Comparison of ENCODE assay signal across 21 mouse cellular contexts in genomic region chr1:160854410-160854809, GRCm38 (mm10). TPM values are rescaled to one million over a fixed set of nuclear protein-coding genes. Genes with fewer than 3 reads are reported as not detected.
DNase-seq lines count a peak whose midpoint lies in the region; ATAC-seq and TF ChIP-seq lines count a peak whose summit lies in the region.
"Had no signal": no experiment of that assay in that cellular context is flagged by ENCODE, and none has a peak within 500 bp of the region (broad histone marks: within the 10 kb centered on the region; RNA-seq: fewer than 3 reads in every experiment).

No protein-coding gene starts in this region.

- no peaks in the 10 kb centered on the region for H3K4me1 ChIP-seq in intestine, postnatal 0 days (replicated peaks; ENCODE audit: control insufficient read depth, insufficient read depth, low read length)
- H3K4me1 ChIP-seq in intestine, embryonic 15.5 days (replicated peaks): no peaks in the 10 kb centered on the region
- H3K4me1 ChIP-seq in liver, embryonic 14.5 days (replicated peaks; ENCODE audit: control insufficient read depth in 2 of 2, insufficient read depth in 2 of 2, low read length in 1 of 2): peaks cover 0 to 7% of the 10 kb centered on the region in 2 experiments; a peak in 2 of 4 replicates
- H3K4me1 ChIP-seq in liver, embryonic 11.5 days (replicated peaks; ENCODE audit: control insufficient read depth, insufficient read depth, low read length): no peaks in the 10 kb centered on the region
- peaks cover 0 to 2% of the 10 kb centered on the region in 2 experiments; a peak in 2 of 4 replicates for H3K4me1 ChIP-seq in MEL (ENCODE audit: control insufficient read depth in 1 of 2, insufficient read depth in 2 of 2, low read length in 2 of 2)
- H3K4me1 ChIP-seq in stomach, postnatal 0 days (replicated peaks; ENCODE audit: control insufficient read depth, insufficient read depth): no peaks in the 10 kb centered on the region
- H3K4me1 ChIP-seq: forebrain, embryonic 15.5 days; hindbrain, embryonic 12.5 days; neural tube, embryonic 13.5 days; stomach, embryonic 15.5 days had no signal

- no peaks in the 10 kb centered on the region for H3K36me3 ChIP-seq in intestine, postnatal 0 days (ENCODE audit: control insufficient read depth, insufficient read depth)
- no peaks in the 10 kb centered on the region for H3K36me3 ChIP-seq in intestine, embryonic 15.5 days
- no peaks in the 10 kb centered on the region for H3K36me3 ChIP-seq in liver, embryonic 14.5 days (replicated peaks; ENCODE audit: control insufficient read depth, insufficient read depth, low read depth)
- no peaks in the 10 kb centered on the region for H3K36me3 ChIP-seq in liver, embryonic 11.5 days (ENCODE audit: control insufficient read depth, insufficient read depth, low read length)
- H3K36me3 ChIP-seq in MEL (ENCODE audit: control insufficient read depth in 1 of 2, insufficient read depth in 2 of 2, low read length in 2 of 2): no peaks in the 10 kb centered on the region; a peak in 1 of 4 replicates
- H3K36me3 ChIP-seq in stomach, postnatal 0 days (ENCODE audit: control insufficient read depth, insufficient read depth, low read length): no peaks in the 10 kb centered on the region
- H3K36me3 ChIP-seq: forebrain, embryonic 15.5 days; hindbrain, embryonic 12.5 days; liver, embryonic 15.5 days; neural tube, embryonic 13.5 days; stomach, embryonic 15.5 days had no signal

- H3K9ac ChIP-seq in intestine, postnatal 0 days (ENCODE audit: low read depth, low read length): no peak overlapping the region
- H3K9ac ChIP-seq in intestine, embryonic 15.5 days: no peak overlapping the region
- no peak overlapping the region for H3K9ac ChIP-seq in liver, embryonic 14.5 days (replicated peaks)
- no peak overlapping the region for H3K9ac ChIP-seq in liver, embryonic 11.5 days (ENCODE audit: low read depth, low read length)
- H3K9ac ChIP-seq in MEL (ENCODE audit: control insufficient read depth, low read depth, low read length, poor library complexity, severe bottlenecking): no peak overlapping the region
- no peak overlapping the region for H3K9ac ChIP-seq in stomach, postnatal 0 days (ENCODE audit: low read length)
- H3K9ac ChIP-seq: forebrain, embryonic 15.5 days; hindbrain, embryonic 12.5 days; liver, embryonic 15.5 days; neural tube, embryonic 13.5 days; stomach, embryonic 15.5 days had no signal

- no peak for TF ChIP-seq EP300 in liver, embryonic 14.5 days (IDR thresholded peaks at IDR 0.05; ENCODE audit: low read depth)
- no peak for TF ChIP-seq EP300 in MEL (IDR thresholded peaks at IDR 0.05; ENCODE audit: low read depth in 1 of 2, low read length in 2 of 2)
- no peak for TF ChIP-seq EP300 in stomach, postnatal 0 days (optimal IDR thresholded peaks at IDR 0.05)

- DNase-seq in liver, embryonic 14.5 days (ENCODE audit: low read depth in 3 of 3, low spot score in 3 of 3): no peak
- no peak for DNase-seq in liver, embryonic 11.5 days (ENCODE audit: low spot score)
- no peak for DNase-seq in MEL (ENCODE audit: low read depth, low spot score)
- no peak for DNase-seq in stomach, postnatal 0 days (ENCODE audit: low spot score)
- DNase-seq in gastrocnemius, postnatal 4 days (ENCODE audit: low spot score in 2 of 2): no peak
- DNase-seq: cerebellum, postnatal 10 days; gastrocnemius, postnatal 36 days; heart, postnatal 14 days; kidney, postnatal 10 days; left cerebral cortex, postnatal 4 days; lung, postnatal 10 days; midbrain, embryonic 14.5 days; thymus, adult 2 months had no signal

- H3K9me3 ChIP-seq in intestine, postnatal 0 days (ENCODE audit: control insufficient read depth): no peaks in the 10 kb centered on the region
- H3K9me3 ChIP-seq in intestine, embryonic 15.5 days: no peaks in the 10 kb centered on the region
- H3K9me3 ChIP-seq in liver, embryonic 14.5 days (ENCODE audit: control insufficient read depth, low read length): no peaks in the 10 kb centered on the region
- H3K9me3 ChIP-seq in liver, embryonic 11.5 days (ENCODE audit: control insufficient read depth, low read length): no peaks in the 10 kb centered on the region
- no peaks in the 10 kb centered on the region for H3K9me3 ChIP-seq in MEL (replicated peaks; ENCODE audit: insufficient read depth, low read length)
- no peaks in the 10 kb centered on the region for H3K9me3 ChIP-seq in stomach, postnatal 0 days (ENCODE audit: control insufficient read depth, low read length)
- H3K9me3 ChIP-seq: forebrain, embryonic 15.5 days; hindbrain, embryonic 12.5 days; liver, embryonic 15.5 days; neural tube, embryonic 13.5 days; stomach, embryonic 15.5 days had no signal

- H3K27ac ChIP-seq in intestine, postnatal 0 days (ENCODE audit: low read depth, low read length): no peak overlapping the region
- no peak overlapping the region for H3K27ac ChIP-seq in intestine, embryonic 15.5 days
- no peak overlapping the region for H3K27ac ChIP-seq in liver, embryonic 14.5 days
- H3K27ac ChIP-seq in liver, embryonic 11.5 days (ENCODE audit: low read depth, low read length): no peak overlapping the region
- no peak overlapping the region for H3K27ac ChIP-seq in MEL (ENCODE audit: control insufficient read depth, low read depth, low read length)
- no peak overlapping the region for H3K27ac ChIP-seq in stomach, postnatal 0 days (replicated peaks)
- H3K27ac ChIP-seq: forebrain, embryonic 15.5 days; hindbrain, embryonic 12.5 days; liver, embryonic 15.5 days; neural tube, embryonic 13.5 days; stomach, embryonic 15.5 days had no signal

- TF ChIP-seq POLR2A in MEL (IDR thresholded peaks at IDR 0.05; ENCODE audit: control insufficient read depth in 1 of 2, insufficient read depth in 1 of 2, low read depth in 1 of 2, low read length in 2 of 2, poor library complexity in 1 of 2): no peak

- peak; percentile 53 for TF ChIP-seq RAD21 in MEL (IDR thresholded peaks at IDR 0.05; ENCODE audit: low read depth, low read length)

- 84% methylated on average over 5 of the region's 5 CpGs for WGBS in intestine, postnatal 0 days
- 84% methylated on average over 5 of the region's 5 CpGs for WGBS in intestine, embryonic 15.5 days
- WGBS in liver, embryonic 14.5 days (ENCODE audit: insufficient replicate concordance): 61% methylated on average over 5 of the region's 5 CpGs
- WGBS in liver, embryonic 11.5 days: 75% methylated on average over 5 of the region's 5 CpGs
- 76% methylated on average over 5 of the region's 5 CpGs for WGBS in stomach, postnatal 0 days

- no peaks in the 10 kb centered on the region for H3K79me2 ChIP-seq in MEL (ENCODE audit: control insufficient read depth, insufficient read depth, low read length, poor library complexity)

- H3K4me2 ChIP-seq in intestine, postnatal 0 days (replicated peaks; ENCODE audit: low read depth): no peak overlapping the region
- H3K4me2 ChIP-seq in intestine, embryonic 15.5 days (replicated peaks): no peak overlapping the region
- no peak overlapping the region for H3K4me2 ChIP-seq in liver, embryonic 14.5 days (ENCODE audit: low read depth)
- H3K4me2 ChIP-seq in liver, embryonic 11.5 days: no peak overlapping the region
- H3K4me2 ChIP-seq in stomach, postnatal 0 days (replicated peaks; ENCODE audit: low read depth): no peak overlapping the region
- H3K4me2 ChIP-seq: forebrain, embryonic 15.5 days; heart, embryonic 11.5 days; hindbrain, embryonic 12.5 days; liver, embryonic 15.5 days; neural tube, embryonic 13.5 days; stomach, embryonic 15.5 days had no signal

- ATAC-seq in intestine, postnatal 0 days: no peak
- ATAC-seq in intestine, embryonic 15.5 days: no peak
- no peak for ATAC-seq in liver, embryonic 14.5 days (ENCODE audit: insufficient read depth)
- no peak for ATAC-seq in liver, embryonic 11.5 days (replicated peaks; ENCODE audit: low FRiP score)
- ATAC-seq in stomach, postnatal 0 days (ENCODE audit: low FRiP score, low TSS enrichment): no peak
- ATAC-seq: forebrain, embryonic 15.5 days had no signal

- H3K4me3 ChIP-seq in intestine, postnatal 0 days (ENCODE audit: low read depth, low read length): no peak overlapping the region
- no peak overlapping the region for H3K4me3 ChIP-seq in intestine, embryonic 15.5 days (replicated peaks)
- no peak overlapping the region for H3K4me3 ChIP-seq in liver, embryonic 14.5 days (ENCODE audit: insufficient read depth in 1 of 2, low read depth in 2 of 2, low read length in 2 of 2)
- H3K4me3 ChIP-seq in liver, embryonic 11.5 days (ENCODE audit: low read depth, low read length): no peak overlapping the region
- H3K4me3 ChIP-seq in MEL (ENCODE audit: control insufficient read depth in 1 of 2, insufficient read depth in 1 of 2, low read depth in 2 of 2, low read length in 2 of 2): no peak overlapping the region
- H3K4me3 ChIP-seq in stomach, postnatal 0 days (ENCODE audit: low read depth, low read length): no peak overlapping the region
- H3K4me3 ChIP-seq: forebrain, embryonic 15.5 days; hindbrain, embryonic 12.5 days; liver, embryonic 15.5 days; neural tube, embryonic 13.5 days; stomach, embryonic 15.5 days had no signal

- peak; percentile 42 for TF ChIP-seq CTCF in intestine, postnatal 0 days (IDR thresholded peaks at IDR 0.05; ENCODE audit: low read depth)
- TF ChIP-seq CTCF in liver, embryonic 14.5 days (IDR thresholded peaks at IDR 0.05; ENCODE audit: low read depth): peak; percentile 19; the same call in 1 of the 2 replicates
- peak in 1 of 3 experiments; percentile 45; a peak in 2 of 6 replicates for TF ChIP-seq CTCF in MEL (IDR thresholded peaks at IDR 0.05 in 2 of 3, conservative IDR thresholded peaks at IDR 0.05 in 1 of 3; ENCODE audit: control insufficient read depth in 1 of 3, insufficient read depth in 1 of 3, low read depth in 2 of 3, low read length in 3 of 3, poor library complexity in 1 of 3, severe bottlenecking in 1 of 3)
- TF ChIP-seq CTCF in stomach, postnatal 0 days (IDR thresholded peaks at IDR 0.05; ENCODE audit: low read depth): peak; percentile 49

- no peaks in the 10 kb centered on the region for H3K27me3 ChIP-seq in intestine, postnatal 0 days (replicated peaks; ENCODE audit: control insufficient read depth, insufficient read depth, low read length)
- no peaks in the 10 kb centered on the region for H3K27me3 ChIP-seq in intestine, embryonic 15.5 days (replicated peaks)
- no peaks in the 10 kb centered on the region for H3K27me3 ChIP-seq in liver, embryonic 14.5 days (ENCODE audit: control insufficient read depth, insufficient read depth, low read length)
- H3K27me3 ChIP-seq in liver, embryonic 11.5 days (replicated peaks; ENCODE audit: control insufficient read depth, insufficient read depth, low read length): no peaks in the 10 kb centered on the region
- no peaks in the 10 kb centered on the region for H3K27me3 ChIP-seq in MEL (ENCODE audit: control insufficient read depth in 1 of 2, insufficient read depth in 2 of 2, low read length in 2 of 2)
- no peaks in the 10 kb centered on the region for H3K27me3 ChIP-seq in stomach, postnatal 0 days (ENCODE audit: control insufficient read depth, insufficient read depth, low read length)
- H3K27me3 ChIP-seq: forebrain, embryonic 15.5 days; hindbrain, embryonic 12.5 days; liver, embryonic 15.5 days; neural tube, embryonic 13.5 days; stomach, embryonic 15.5 days had no signal

RNA-seq across cellular contexts. Expression of gene Rc3h1, which starts 51.8 kb away (rescaled TPM):
- 3.8 and 4.0 TPM in 2 replicates for polyA plus RNA-seq in intestine, postnatal 0 days (2015; fragmentation: Nextera tagmentation; extraction: Ambion mirVana)
- 7.5 and 8.0 TPM in 2 replicates for polyA plus RNA-seq in intestine, embryonic 15.5 days (2015; fragmentation: Nextera tagmentation; extraction: Ambion mirVana)
- polyA plus RNA-seq in liver, embryonic 14.5 days (2012; rRNA removed): 2.6 and 2.9 TPM in 2 replicates
- polyA plus RNA-seq in liver, embryonic 14.5 days (2014; fragmentation: Nextera tagmentation; extraction: Ambion mirVana): 3.2 and 3.6 TPM in 2 replicates
- polyA plus RNA-seq in liver, embryonic 11.5 days (2014; fragmentation: Nextera tagmentation; extraction: Ambion mirVana): 5.6 and 5.9 TPM in 2 replicates
- 14.2 and 15.2 TPM in 2 replicates for total RNA-seq in MEL (2012; rRNA removed)
- polyA plus RNA-seq in MEL (2012; ENCODE audit: insufficient read depth in 1 of 2, insufficient read length in 2 of 2, low read depth in 1 of 2, low replicate concordance in 2 of 2, missing spikeins in 1 of 2): 1 to 10 TPM in 1 of 2 experiments, not detected in 1; 6.2 TPM
- 3.7 and 4.2 TPM in 2 replicates for polyA plus RNA-seq in stomach, postnatal 0 days (2015; fragmentation: Nextera tagmentation; extraction: Ambion mirVana)
- total RNA-seq in gastrocnemius, postnatal 4 days (2021): 10 to 100 TPM; 33.1 to 36.9 TPM
